Mouse (Mus musculus) intestine, postnatal 0 days (tissue): ENCODE measurements around the gene Irf2bp2. TPM values are rescaled to one million over a fixed set of nuclear protein-coding genes. Genes with fewer than 3 reads are reported as not detected.
"Not testable (repeated sequence)": the region's sequence is repeated elsewhere in the genome, so short reads cannot be mapped to it uniquely, and the experiment has no call there.

Experiments
- ATAC-seq: fragments of 200-750 bp; cut with Nextera tagmentation; 2 replicates; pipeline ENCODE4 v1.8.0; 2017; ENCODE audit warnings: mild to moderate bottlenecking, moderate TSS enrichment, moderate library complexity
- H3K27ac ChIP-seq: fragments of 300-500 bp; sonication (generic); 2 replicates; pipeline ENCODE4 v1.5.1; 2014; ENCODE audit warnings: mild to moderate bottlenecking, low read depth, low read length, moderate library complexity
- H3K27me3 ChIP-seq: fragments of 300-500 bp; sonication (generic); replicated peaks from 2 replicates; pipeline ENCODE4 v1.6.1; 2014; ENCODE audit warnings: low read length, mixed read lengths; ENCODE audit not compliant: control insufficient read depth, insufficient read depth
- H3K36me3 ChIP-seq: fragments of 300-500 bp; sonication (generic); 2 replicates; pipeline ENCODE4 v1.6.1; 2014; ENCODE audit warnings: mild to moderate bottlenecking, moderate library complexity; ENCODE audit not compliant: control insufficient read depth, insufficient read depth
- H3K4me1 ChIP-seq: fragments of 300-500 bp; sonication (generic); replicated peaks from 2 replicates; pipeline ENCODE4 v1.6.1; 2014; ENCODE audit warnings: antibody characterized with exemption, low read length, mixed read lengths; ENCODE audit not compliant: control insufficient read depth, insufficient read depth
- H3K4me2 ChIP-seq: fragments of 300-500 bp; sonication (generic); replicated peaks from 2 replicates; pipeline ENCODE4 v1.6.1; 2014; ENCODE audit warnings: low read depth, mild to moderate bottlenecking, moderate library complexity
- H3K4me3 ChIP-seq: fragments of 300-500 bp; sonication (generic); 2 replicates; pipeline ENCODE4 v1.5.1; 2014; ENCODE audit warnings: low read depth, low read length
- H3K9ac ChIP-seq: fragments of 300-500 bp; sonication (generic); 2 replicates; pipeline ENCODE4 v1.6.1; 2014; ENCODE audit warnings: mild to moderate bottlenecking, low read depth, low read length
- H3K9me3 ChIP-seq: fragments of 300-500 bp; sonication (generic); 2 replicates; pipeline ENCODE4 v1.6.1; 2016; ENCODE audit warnings: mixed run types; ENCODE audit not compliant: control insufficient read depth
- CTCF ChIP-seq: sonication (generic); IDR thresholded peaks from 2 replicates; pipeline ENCODE4 v1.5.1; 2016; ENCODE audit warnings: low read depth, mild to moderate bottlenecking, control low read depth, antibody characterized with exemption, moderate library complexity
- WGBS: fragments of 180-500 bp; shearing (Covaris S2); extraction: QIAGEN DNeasy Blood & Tissue Kit; methylation state at CpG from one replicate; pipeline ENCODE4 v1.1.7; 2014; 5-methylcytosine and 5-hydroxymethylcytosine counted together
- polyA plus RNA-seq: library from polyadenylated mRNA; unstranded; fragments of >200 nt; fragmentation: Nextera tagmentation; extraction: Ambion mirVana; gene quantifications from 2 replicates; pipeline ENCODE4 v1.2.1, GENCODE M21; 2015

The Irf2bp2 gene
- polyA plus RNA-seq, 1 experiment from 2014 or later: 13.3 TPM

- ATAC-seq: no peak
- WGBS: 15% methylated on average over 3 of the region's 3 CpGs
Observed at GRCm38 (mm10) chr8:126610713-126611112, 16.9 kb upstream of the Irf2bp2 start.

GRCm38 (mm10) chr8:126609556-126610263, 15.9 kb upstream of the Irf2bp2 start:
- H3K27ac ChIP-seq: no peak overlapping the region
- 72% methylated on average over 11 of the region's 11 CpGs for WGBS

More at GRCm38 (mm10) chr8:126610713-126611112, 16.9 kb upstream of the Irf2bp2 start:
- no peaks in the 10 kb centered on the region for H3K9me3 ChIP-seq
- H3K4me2 ChIP-seq: no peak overlapping the region
- no peaks in the 10 kb centered on the region for H3K27me3 ChIP-seq
- peak overlapping the region; percentile 50; the same call in 1 of the 2 replicates for H3K27ac ChIP-seq
- TF ChIP-seq CTCF: no peak
- no peak overlapping the region for H3K9ac ChIP-seq
- H3K4me3 ChIP-seq: no peak overlapping the region
- no peaks in the 10 kb centered on the region for H3K36me3 ChIP-seq
- peaks cover 19% of the 10 kb centered on the region for H3K4me1 ChIP-seq

GRCm38 (mm10) chr8:126603241-126603947, 9.6 kb upstream of the Irf2bp2 start:
- Histone ChIP-seq H3K9ac (no peak overlapping the region), H3K36me3 (no peaks in the 10 kb centered on the region), H3K4me1 (0 out of 2 replicates have a peak, but pooled peaks cover 6% of the 10 kb centered on the region), H3K9me3 (no peaks in the 10 kb centered on the region), H3K27ac (peak overlapping the region; percentile 41; the same call in 1 of the 2 replicates), H3K4me3 (no peak overlapping the region), H3K27me3 (no peaks in the 10 kb centered on the region), H3K4me2 (no peak overlapping the region)
- no peak for TF ChIP-seq CTCF
- ATAC-seq: no peak
- 48% methylated on average over 8 of the region's 8 CpGs for WGBS

More at GRCm38 (mm10) chr8:126609556-126610263, 15.9 kb upstream of the Irf2bp2 start:
- Histone ChIP-seq H3K4me2 (no peak overlapping the region), H3K36me3 (no peaks in the 10 kb centered on the region), H3K4me1 (peaks cover 10% of the 10 kb centered on the region), H3K9me3 (no peaks in the 10 kb centered on the region), H3K27me3 (no peaks in the 10 kb centered on the region), H3K4me3 (no peak overlapping the region), H3K9ac (no peak overlapping the region)
- no peak for ATAC-seq
- TF ChIP-seq CTCF: no peak

- no peak for ATAC-seq
- WGBS: 73% methylated on average over 8 of the region's 8 CpGs
- no peak overlapping the region for H3K4me2 ChIP-seq
- no peaks in the 10 kb centered on the region for H3K9me3 ChIP-seq
- H3K36me3 ChIP-seq: no peaks in the 10 kb centered on the region
- H3K4me1 ChIP-seq: 0 out of 2 replicates have a peak, but pooled peaks cover 6% of the 10 kb centered on the region
- H3K27ac ChIP-seq: no peak overlapping the region
- no peak for TF ChIP-seq CTCF
- no peak overlapping the region for H3K9ac ChIP-seq
- no peak overlapping the region for H3K4me3 ChIP-seq
- no peaks in the 10 kb centered on the region for H3K27me3 ChIP-seq
Observed at GRCm38 (mm10) chr8:126602641-126603040, 8.9 kb upstream of the Irf2bp2 start.

GRCm38 (mm10) chr8:126601325-126601724, 7.5 kb upstream of the Irf2bp2 start:
- Histone ChIP-seq H3K4me3 (no peak overlapping the region), H3K36me3 (no peaks in the 10 kb centered on the region), H3K4me1 (0 out of 2 replicates have a peak, but pooled peaks cover 12% of the 10 kb centered on the region), H3K9me3 (no peaks in the 10 kb centered on the region), H3K27ac (no peak overlapping the region), H3K27me3 (no peaks in the 10 kb centered on the region), H3K9ac (no peak overlapping the region), H3K4me2 (no peak overlapping the region)
- ATAC-seq: no peak
- WGBS: 52% methylated on average over 5 of the region's 5 CpGs
- TF ChIP-seq CTCF: no peak

- H3K27ac ChIP-seq: no peak overlapping the region
Observed at GRCm38 (mm10) chr8:126600816-126601243, 7.0 kb upstream of the Irf2bp2 start.

GRCm38 (mm10) chr8:126600388-126600787, 6.6 kb upstream of the Irf2bp2 start:
- not testable (repeated sequence) for H3K36me3 ChIP-seq, H3K27ac ChIP-seq, H3K9me3 ChIP-seq, H3K9ac ChIP-seq, H3K4me3 ChIP-seq, H3K27me3 ChIP-seq, H3K4me2 ChIP-seq, ATAC-seq
- 0 out of 2 replicates have a peak, but pooled peaks cover 12% of the 10 kb centered on the region for H3K4me1 ChIP-seq
- WGBS: 90% methylated on average over 5 of the region's 6 CpGs

More at GRCm38 (mm10) chr8:126600816-126601243, 7.0 kb upstream of the Irf2bp2 start:
- Histone ChIP-seq H3K4me1 (0 out of 2 replicates have a peak, but pooled peaks cover 12% of the 10 kb centered on the region), H3K9me3 (no peaks in the 10 kb centered on the region), H3K4me2 (no peak overlapping the region), H3K36me3 (no peaks in the 10 kb centered on the region), H3K4me3 (no peak overlapping the region), H3K27me3 (no peaks in the 10 kb centered on the region), H3K9ac (no peak overlapping the region)
- WGBS: 39% methylated on average over 7 of the region's 7 CpGs
- peak; percentile 15; the same call in 1 of the 2 replicates for TF ChIP-seq CTCF
- ATAC-seq: no peak
